Mouse (Mus musculus): ENCODE measurements at regions not wholly inside any gene's neighbourhood (a gene's known extent, or its start where the extent isn't known, plus 50 kb on each side); places are given as distances from the start of the nearest gene placed in this dataset.

DNA sequence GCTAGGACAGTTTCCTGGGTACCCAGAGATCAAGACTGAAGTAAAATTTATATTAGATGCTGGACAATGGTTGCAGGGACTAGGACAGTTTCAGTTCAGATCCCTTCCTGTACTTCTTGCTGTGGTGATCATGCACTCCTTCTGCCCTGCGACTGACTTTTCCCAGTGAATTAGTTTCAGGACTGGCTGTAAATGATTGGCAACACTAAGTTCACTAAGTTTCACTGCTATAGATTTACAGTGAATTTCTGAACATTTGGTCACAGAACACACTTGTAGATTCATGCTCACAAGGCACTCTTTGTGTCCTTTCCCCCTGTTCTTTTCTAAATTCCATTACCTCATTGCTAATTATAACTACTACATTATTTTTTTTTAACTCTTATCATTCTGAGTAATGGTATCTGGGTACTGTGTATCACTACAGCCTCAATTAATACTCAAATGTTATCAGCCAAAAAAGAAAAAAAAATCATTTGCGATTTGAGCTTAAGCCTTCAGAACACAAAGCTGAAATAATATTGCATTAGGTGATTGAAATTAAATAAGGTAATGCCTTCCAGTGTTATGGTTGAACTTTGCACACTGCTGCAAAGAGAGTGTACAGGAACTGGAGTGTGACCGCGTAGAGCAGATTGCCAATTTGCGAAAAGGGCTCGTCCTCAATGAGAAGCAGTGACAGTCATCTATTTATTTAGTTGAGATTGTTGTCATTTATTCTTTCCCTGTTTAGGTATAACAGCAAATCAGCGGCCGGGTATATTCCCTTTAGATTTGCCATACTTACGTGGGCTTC lies 618.2 kb upstream of the Alcam start:
- no peak for TF ChIP-seq EP300 (optimal IDR thresholded peaks at IDR 0.05)
- no peak for TF ChIP-seq CTCF (IDR thresholded peaks at IDR 0.05; ENCODE audit: low read depth)
